Mouse (Mus musculus) midbrain, embryonic 10.5 days (tissue): ENCODE measurements around the gene Fes. TPM values are rescaled to one million over a fixed set of nuclear protein-coding genes. Genes with fewer than 3 reads are reported as not detected.

ENCODE experiments used
- DNase-seq: peaks from one replicate; pipeline ENCODE4 v3.0.0-alpha.2; 2017; ENCODE audit warnings: low spot score
- H3K27ac ChIP-seq: fragments of 300-500 bp; sonication (generic); replicated peaks from 2 replicates; pipeline ENCODE4 v1.5.1; 2016; ENCODE audit warnings: mild to moderate bottlenecking
- H3K27me3 ChIP-seq: fragments of 300-500 bp; sonication (generic); 2 replicates; pipeline ENCODE4 v1.6.1; 2016; ENCODE audit warnings: low read depth, mild to moderate bottlenecking; ENCODE audit not compliant: poor library complexity, severe bottlenecking
- H3K36me3 ChIP-seq: fragments of 300-500 bp; sonication (generic); 2 replicates; pipeline ENCODE4 v1.6.1; 2016; ENCODE audit warnings: mild to moderate bottlenecking, moderate library complexity
- H3K4me1 ChIP-seq: fragments of 300-500 bp; sonication (generic); 2 replicates; pipeline ENCODE4 v1.6.1; 2016
- H3K4me3 ChIP-seq: fragments of 300-500 bp; sonication (generic); 2 replicates; pipeline ENCODE4 v1.5.1; 2016; ENCODE audit warnings: mild to moderate bottlenecking, moderate library complexity
- H3K9me3 ChIP-seq: fragments of 300-500 bp; sonication (generic); replicated peaks from 2 replicates; pipeline ENCODE4 v1.6.1; 2016; ENCODE audit warnings: mild to moderate bottlenecking
- WGBS: fragments of 180-500 bp; shearing (Covaris S2); methylation state at CpG from one replicate; pipeline ENCODE4 v1.1.7; 2016; 5-methylcytosine and 5-hydroxymethylcytosine counted together
- polyA plus RNA-seq: library from polyadenylated mRNA; unstranded; fragments of >200 nt; fragmentation: Nextera tagmentation; extraction: Ambion mirVana; gene quantifications from 2 replicates; pipeline ENCODE4 v1.2.1, GENCODE M21; 2016

Fes gene
- 9.1 and 11.8 TPM in 2 replicates for polyA plus RNA-seq

- Histone ChIP-seq H3K9me3 (no peaks in the 10 kb centered on the region), H3K4me3 (peak within 1 kb of the TSS; percentile 52), H3K4me1 (peaks cover 27% of the 10 kb centered on the region), H3K27ac (peak within 1 kb of the TSS; percentile 83), H3K27me3 (peaks cover 43% of the 10 kb centered on the region), H3K36me3 (peaks cover 32% of the 10 kb centered on the region)
- WGBS = 6% methylated on average over 33 of the region's 33 CpGs
- DNase-seq = peak; percentile 54
These were observed at the start of gene Fes for GRCm38 (mm10) chr7:80387633-80388543. Gene Fes, minus strand, starts transcription at chr7:80387946.

GRCm38 (mm10) chr7:80436571-80436970 is 48.8 kb upstream of the Fes start:
- WGBS = 90% methylated on average over 7 of the region's 7 CpGs

GRCm38 (mm10) chr7:80435594-80435993 is 47.8 kb upstream of the Fes start:
- WGBS = 90% methylated on average over 3 of the region's 3 CpGs
- H3K4me3 ChIP-seq = no peak overlapping the region
- peaks cover 10% of the 10 kb centered on the region for H3K4me1 ChIP-seq
- H3K36me3 ChIP-seq = no peaks in the 10 kb centered on the region
- H3K27ac ChIP-seq = no peak overlapping the region
- no peak for DNase-seq
- H3K27me3 ChIP-seq = peaks cover 7% of the 10 kb centered on the region; the same call in 1 of the 2 replicates
- no peaks in the 10 kb centered on the region for H3K9me3 ChIP-seq

More at GRCm38 (mm10) chr7:80436571-80436970, 48.8 kb upstream of the Fes start:
- DNase-seq = no peak
- Histone ChIP-seq H3K4me1 (peaks cover 10% of the 10 kb centered on the region), H3K4me3 (no peak overlapping the region), H3K36me3 (no peaks in the 10 kb centered on the region), H3K27ac (no peak overlapping the region), H3K9me3 (no peaks in the 10 kb centered on the region), H3K27me3 (peaks cover 7% of the 10 kb centered on the region; the same call in 1 of the 2 replicates)

- no peak overlapping the region for H3K27ac ChIP-seq
- H3K4me3 ChIP-seq = no peak overlapping the region
- WGBS = 95% methylated on average over 12 of the region's 12 CpGs
- H3K9me3 ChIP-seq = no peaks in the 10 kb centered on the region
- no peaks in the 10 kb centered on the region for H3K27me3 ChIP-seq
- no peaks in the 10 kb centered on the region for H3K4me1 ChIP-seq
- H3K36me3 ChIP-seq = no peaks in the 10 kb centered on the region
- no peak for DNase-seq
These were observed 41.9 kb upstream of the Fes start for GRCm38 (mm10) chr7:80429661-80430060.

GRCm38 (mm10) chr7:80427730-80428129 is 40.0 kb upstream of the Fes start:
- no peak for DNase-seq
- H3K27me3 ChIP-seq = no peaks in the 10 kb centered on the region
- no peak overlapping the region for H3K4me3 ChIP-seq
- H3K4me1 ChIP-seq = peaks cover 6% of the 10 kb centered on the region
- H3K27ac ChIP-seq = no peak overlapping the region
- H3K9me3 ChIP-seq = no peaks in the 10 kb centered on the region
- 84% methylated on average over 5 of the region's 5 CpGs for WGBS
- no peaks in the 10 kb centered on the region for H3K36me3 ChIP-seq

- 77% methylated on average over 7 of the region's 7 CpGs for WGBS
- no peak overlapping the region for H3K4me3 ChIP-seq
- H3K36me3 ChIP-seq = no peaks in the 10 kb centered on the region
- no peak overlapping the region for H3K27ac ChIP-seq
- no peak for DNase-seq
- peaks cover 7% of the 10 kb centered on the region for H3K4me1 ChIP-seq
- no peaks in the 10 kb centered on the region for H3K9me3 ChIP-seq
- H3K27me3 ChIP-seq = no peaks in the 10 kb centered on the region
These were observed 38.6 kb upstream of the Fes start for GRCm38 (mm10) chr7:80426363-80426762.

- no peak overlapping the region for H3K27ac ChIP-seq
- no peak overlapping the region for H3K4me3 ChIP-seq
- no peaks in the 10 kb centered on the region for H3K36me3 ChIP-seq
- no peaks in the 10 kb centered on the region for H3K9me3 ChIP-seq
- no peaks in the 10 kb centered on the region for H3K27me3 ChIP-seq
- DNase-seq = no peak
- WGBS = 81% methylated on average over 6 of the region's 6 CpGs
- peaks cover 7% of the 10 kb centered on the region for H3K4me1 ChIP-seq
These were observed 37.0 kb upstream of the Fes start for GRCm38 (mm10) chr7:80424722-80425121.

GRCm38 (mm10) chr7:80422759-80423480 is 35.2 kb upstream of the Fes start:
- Histone ChIP-seq H3K4me1 (peaks cover 7% of the 10 kb centered on the region), H3K9me3 (no peaks in the 10 kb centered on the region), H3K4me3 (peak overlapping the region; percentile 14; the same call in 1 of the 2 replicates), H3K36me3 (no peaks in the 10 kb centered on the region), H3K27me3 (no peaks in the 10 kb centered on the region), H3K27ac (no peak overlapping the region)
- WGBS = 26% methylated on average over 20 of the region's 20 CpGs
- no peak for DNase-seq

- no peak for DNase-seq
- no peak overlapping the region for H3K27ac ChIP-seq
- no peaks in the 10 kb centered on the region for H3K36me3 ChIP-seq
- no peak overlapping the region for H3K4me3 ChIP-seq
- no peaks in the 10 kb centered on the region for H3K27me3 ChIP-seq
- H3K9me3 ChIP-seq = no peaks in the 10 kb centered on the region
- WGBS = 93% methylated on average over 6 of the region's 6 CpGs
- H3K4me1 ChIP-seq = peaks cover 7% of the 10 kb centered on the region
These were observed 33.8 kb upstream of the Fes start for GRCm38 (mm10) chr7:80421576-80421975.

GRCm38 (mm10) chr7:80420586-80420985 is 32.8 kb upstream of the Fes start:
- H3K27me3 ChIP-seq = no peaks in the 10 kb centered on the region
- 87% methylated on average over 4 of the region's 4 CpGs for WGBS
- H3K4me1 ChIP-seq = peaks cover 7% of the 10 kb centered on the region
- H3K27ac ChIP-seq = no peak overlapping the region
- no peaks in the 10 kb centered on the region for H3K36me3 ChIP-seq
- no peak overlapping the region for H3K4me3 ChIP-seq
- no peaks in the 10 kb centered on the region for H3K9me3 ChIP-seq
- no peak for DNase-seq

GRCm38 (mm10) chr7:80419278-80419677 is 31.5 kb upstream of the Fes start:
- no peak overlapping the region for H3K4me3 ChIP-seq
- H3K9me3 ChIP-seq = no peaks in the 10 kb centered on the region
- peaks cover 7% of the 10 kb centered on the region for H3K4me1 ChIP-seq
- no peaks in the 10 kb centered on the region for H3K27me3 ChIP-seq
- 71% methylated on average over 3 of the region's 3 CpGs for WGBS
- no peak for DNase-seq
- H3K36me3 ChIP-seq = no peaks in the 10 kb centered on the region
- no peak overlapping the region for H3K27ac ChIP-seq

- no peaks in the 10 kb centered on the region for H3K9me3 ChIP-seq
- WGBS = 82% methylated on average over 3 of the region's 3 CpGs
- no peak for DNase-seq
These were observed 30.3 kb upstream of the Fes start for GRCm38 (mm10) chr7:80418036-80418435.

GRCm38 (mm10) chr7:80417601-80418000 is 29.9 kb upstream of the Fes start:
- DNase-seq = no peak
- Histone ChIP-seq H3K9me3 (no peaks in the 10 kb centered on the region), H3K4me1 (no peaks in the 10 kb centered on the region), H3K4me3 (no peak overlapping the region), H3K27ac (no peak overlapping the region), H3K27me3 (no peaks in the 10 kb centered on the region), H3K36me3 (no peaks in the 10 kb centered on the region)

More at GRCm38 (mm10) chr7:80418036-80418435, 30.3 kb upstream of the Fes start:
- no peaks in the 10 kb centered on the region for H3K27me3 ChIP-seq
- no peaks in the 10 kb centered on the region for H3K36me3 ChIP-seq
- no peak overlapping the region for H3K27ac ChIP-seq
- H3K4me1 ChIP-seq = peaks cover 4% of the 10 kb centered on the region
- no peak overlapping the region for H3K4me3 ChIP-seq
